Mouse (Mus musculus) B cell, adult (primary cell): ENCODE data around the gene Aqp6. TPM values are rescaled to one million over a fixed set of nuclear protein-coding genes. Genes with fewer than 3 reads are reported as not detected.

Experiments used
- total RNA-seq: library from RNA; stranded (reverse); gene quantifications from 4 replicates; pipeline ENCODE4 v1.2.4, GENCODE M21; 2023; ENCODE audit not compliant: inconsistent age

Aqp6 gene
- total RNA-seq: not detected in 4 replicates

DNA sequence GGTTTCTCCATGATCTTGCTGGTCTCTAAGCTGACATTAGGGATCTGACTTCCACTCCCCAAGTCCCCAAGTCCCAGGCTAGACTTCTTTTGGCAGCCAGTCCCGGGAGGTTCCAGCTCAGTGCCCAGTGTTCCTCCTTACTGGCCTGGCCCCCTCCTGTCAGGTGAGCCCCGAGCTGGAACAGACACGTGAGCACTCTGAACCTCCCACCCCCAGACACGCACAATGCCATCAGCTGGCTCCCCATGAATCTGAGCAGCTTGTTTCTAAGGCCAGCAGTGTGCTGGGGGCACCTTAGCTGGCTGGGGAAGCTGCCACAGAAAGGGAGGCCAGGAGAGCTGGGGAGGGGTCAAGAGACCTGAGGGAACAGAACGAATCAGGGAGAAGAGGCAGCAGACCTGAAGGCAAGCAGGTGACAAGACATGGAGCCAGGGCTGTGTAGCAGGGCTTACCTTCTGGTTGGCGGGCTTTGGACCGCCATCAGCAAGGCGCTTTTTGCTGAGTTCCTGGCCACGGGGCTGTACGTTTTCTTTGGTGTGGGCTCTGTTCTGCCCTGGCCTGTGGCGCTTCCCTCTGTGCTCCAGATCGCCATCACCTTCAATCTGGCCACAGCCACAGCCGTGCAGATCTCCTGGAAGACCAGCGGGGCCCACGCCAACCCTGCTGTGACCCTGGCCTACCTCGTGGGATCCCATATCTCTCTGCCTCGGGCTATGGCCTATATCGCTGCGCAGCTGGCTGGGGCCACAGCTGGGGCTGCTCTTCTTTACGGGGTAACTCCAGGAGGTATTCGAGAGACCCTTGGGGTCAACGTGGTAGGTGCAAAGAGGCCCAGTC, at the start of gene Aqp6:
Aqp6 (plus strand) TSS at position 415 of the 837 bp plus-strand sequence.

DNA sequence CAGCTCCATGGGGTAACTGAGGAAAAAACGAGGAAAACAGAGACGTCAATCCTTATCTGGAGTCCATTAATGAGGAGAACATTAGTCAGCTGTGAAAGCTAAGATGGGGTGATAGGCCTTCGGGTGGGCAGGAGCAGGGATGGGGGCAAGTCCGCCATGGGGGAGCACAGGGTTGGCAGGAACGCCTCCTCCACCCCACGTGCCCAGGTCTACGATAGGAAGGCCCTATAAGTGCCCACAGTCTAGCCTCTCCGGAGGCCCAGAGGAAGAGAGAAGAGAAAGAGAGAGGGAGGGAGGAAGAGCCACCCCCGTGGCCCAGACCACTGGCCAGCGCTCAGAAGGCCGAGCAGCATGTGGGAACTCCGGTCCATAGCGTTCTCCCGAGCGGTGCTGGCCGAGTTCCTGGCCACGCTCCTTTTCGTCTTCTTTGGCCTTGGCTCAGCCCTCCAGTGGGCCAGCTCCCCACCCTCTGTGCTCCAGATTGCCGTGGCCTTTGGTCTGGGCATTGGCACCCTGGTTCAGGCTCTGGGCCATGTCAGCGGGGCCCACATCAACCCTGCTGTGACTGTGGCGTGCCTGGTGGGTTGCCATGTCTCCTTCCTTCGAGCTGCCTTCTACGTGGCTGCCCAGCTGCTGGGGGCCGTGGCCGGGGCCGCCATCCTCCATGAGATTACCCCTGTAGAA, 22.3 kb upstream of the Aqp6 start, which contains the start of gene Aqp2:
Aqp2 (plus strand) TSS at position 254 of the 684 bp plus-strand sequence.

DNA sequence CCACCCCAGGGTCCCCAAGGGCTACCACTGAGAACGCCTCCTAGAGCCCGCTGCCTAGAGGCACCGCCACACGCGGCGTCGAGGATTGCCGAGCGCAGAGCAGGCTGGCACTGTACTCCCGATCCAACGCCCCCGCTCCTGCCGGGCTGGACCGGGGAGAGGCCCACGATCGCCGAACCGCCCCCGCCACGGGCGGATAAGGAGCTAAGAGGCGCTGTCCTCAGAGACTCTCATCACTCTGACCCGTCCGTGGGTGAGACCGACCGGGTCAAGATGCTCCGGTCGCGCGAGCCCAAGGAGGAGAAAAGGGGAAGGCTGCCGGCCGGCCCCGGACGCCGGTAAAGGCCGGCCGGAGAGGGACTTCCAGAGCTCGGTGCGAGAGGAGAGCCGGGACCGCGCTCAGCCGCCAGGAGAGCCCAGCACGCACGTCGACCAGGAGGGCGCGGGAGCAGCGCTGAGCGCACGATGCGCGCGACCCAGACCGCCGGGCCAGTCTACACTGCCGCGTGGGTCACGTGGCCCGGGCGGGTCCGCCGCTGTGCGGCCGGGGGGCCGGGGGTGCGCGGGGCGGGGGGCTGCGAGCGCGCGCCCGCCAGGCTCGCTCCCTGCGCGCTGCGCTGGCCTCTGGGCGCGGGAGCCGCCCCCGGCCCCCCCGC, 10.6 kb upstream of the Aqp6 start, which contains the start of gene Aqp5:
Aqp5 (plus strand) TSS at position 354 of the 656 bp plus-strand sequence.

DNA sequence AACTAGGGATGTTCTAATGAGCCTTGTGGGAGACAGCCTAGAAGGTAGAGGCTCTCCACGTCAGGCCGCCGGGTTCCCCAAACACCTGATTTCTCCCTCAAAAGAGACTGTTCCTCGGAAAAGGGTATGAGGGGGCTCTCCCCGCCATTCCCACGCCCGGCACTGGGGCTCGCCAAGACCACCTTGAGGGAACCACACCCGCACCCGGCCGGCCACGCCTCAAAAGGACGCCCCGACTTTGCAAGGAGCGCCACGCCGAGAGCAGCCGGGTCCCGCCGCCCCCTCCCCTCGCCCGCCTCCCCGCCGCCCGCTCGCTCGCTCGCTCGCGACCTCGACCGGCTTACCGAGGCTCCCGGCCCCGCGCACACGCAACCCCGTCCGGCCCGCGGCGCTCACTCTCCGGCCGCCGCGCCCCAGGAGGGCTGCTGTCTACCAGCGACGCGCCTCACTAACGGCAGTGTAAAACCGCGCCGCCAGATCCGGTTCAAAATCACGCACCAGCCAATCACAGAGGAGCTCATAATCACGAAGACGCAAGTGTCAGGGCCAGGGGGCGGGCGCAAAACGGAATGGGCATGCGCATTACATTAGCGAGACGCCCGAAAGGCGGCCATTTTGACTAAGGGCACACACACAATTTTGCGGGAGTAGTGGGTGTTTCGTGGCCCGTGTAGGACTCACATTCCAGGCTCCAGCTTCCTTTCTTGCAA, 50.1 kb downstream of the Aqp6 start, which contains the start of gene Racgap1:
Racgap1 (minus strand) TSS at position 494 of the 710 bp plus-strand sequence.

Other genes with a start within 250 kb of the Aqp6 start
- 139 to 148 TPM (median 141 TPM) in 4 replicates for gene Fmnl3, start 230.9 kb upstream of the Aqp6 start, total RNA-seq
- gene Tmbim6, start 208.5 kb upstream of the Aqp6 start, total RNA-seq: 424 to 452 TPM (median 435 TPM) in 4 replicates
- gene Nckap5l, start 143.7 kb upstream of the Aqp6 start, total RNA-seq: 5.3 to 9.9 TPM (median 7.2 TPM) in 4 replicates
- gene Bcdin3d, start 126.7 kb upstream of the Aqp6 start, total RNA-seq: 5.0 to 8.5 TPM (median 7.6 TPM) in 4 replicates
- gene Faim2, start 73.2 kb upstream of the Aqp6 start, total RNA-seq: not detected in 4 replicates
- gene Aqp2, start 22.3 kb upstream of the Aqp6 start, total RNA-seq: not detected in 4 replicates
- not detected in 4 replicates for gene Aqp5, start 10.6 kb upstream of the Aqp6 start, total RNA-seq
- gene Racgap1, start 50.3 kb downstream of the Aqp6 start, total RNA-seq: 7.3 to 11.3 TPM (median 9.6 TPM) in 4 replicates
- gene Asic1, start 69.0 kb downstream of the Aqp6 start, total RNA-seq: 0.42 to 0.60 TPM (median 0.51 TPM) in 4 replicates
- 55.6 to 74.4 TPM (median 65.8 TPM) in 4 replicates for gene Smarcd1, start 100.7 kb downstream of the Aqp6 start, total RNA-seq
- 4.0 to 8.8 TPM (median 5.3 TPM) in 4 replicates for gene Gm17349, start 104.1 kb downstream of the Aqp6 start, total RNA-seq
- 0.22 to 1.3 TPM (median 0.44 TPM) in 4 replicates for gene Gpd1, start 116.1 kb downstream of the Aqp6 start, total RNA-seq
- 42.7 to 52.1 TPM (median 49.8 TPM) in 4 replicates for gene Cox14, start 124.2 kb downstream of the Aqp6 start, total RNA-seq
- gene Cers5, start 171.5 kb downstream of the Aqp6 start, total RNA-seq: 45.6 to 59.0 TPM (median 49.2 TPM) in 4 replicates